Mouse (Mus musculus) hindbrain, embryonic 15.5 days (tissue): Measurements from ENCODE around the gene Slc38a1. TPM values are rescaled to one million over a fixed set of nuclear protein-coding genes. Genes with fewer than 3 reads are reported as not detected.

Experiments
- ATAC-seq: fragments of 200-750 bp; cut with Nextera tagmentation; 2 replicates; pipeline ENCODE4 v1.8.0; 2017; ENCODE audit warnings: low read depth, moderate number of reproducible peaks, moderate TSS enrichment; ENCODE audit not compliant: low FRiP score
- H3K27ac ChIP-seq: fragments of 300-500 bp; sonication (generic); replicated peaks from 2 replicates; pipeline ENCODE4 v1.5.1; 2015; ENCODE audit warnings: mild to moderate bottlenecking, inconsistent platforms
- H3K27me3 ChIP-seq: fragments of 300-500 bp; sonication (generic); 2 replicates; pipeline ENCODE4 v1.6.1; 2015; ENCODE audit warnings: control low read depth, inconsistent platforms
- H3K36me3 ChIP-seq: fragments of 300-500 bp; sonication (generic); 2 replicates; pipeline ENCODE4 v1.6.1; 2015; ENCODE audit warnings: control low read depth, inconsistent platforms
- H3K4me1 ChIP-seq: fragments of 300-500 bp; sonication (generic); replicated peaks from 2 replicates; pipeline ENCODE4 v1.6.1; 2015; ENCODE audit warnings: control low read depth, inconsistent platforms
- H3K4me2 ChIP-seq: fragments of 300-500 bp; sonication (generic); 2 replicates; pipeline ENCODE4 v1.6.1; 2015; ENCODE audit warnings: moderate library complexity, mild to moderate bottlenecking, inconsistent platforms
- H3K4me3 ChIP-seq: fragments of 300-500 bp; sonication (generic); 2 replicates; pipeline ENCODE4 v1.5.1; 2015; ENCODE audit warnings: mild to moderate bottlenecking, inconsistent platforms
- H3K9ac ChIP-seq: fragments of 300-500 bp; sonication (generic); 2 replicates; pipeline ENCODE4 v1.6.1; 2015; ENCODE audit warnings: inconsistent platforms
- H3K9me3 ChIP-seq: fragments of 300-500 bp; sonication (generic); 2 replicates; pipeline ENCODE4 v1.6.1; 2016; ENCODE audit warnings: control low read depth, inconsistent platforms
- WGBS: fragments of 180-500 bp; shearing (Covaris S2); methylation state at CpG from one replicate; pipeline ENCODE4 v1.1.7; 2015; 5-methylcytosine and 5-hydroxymethylcytosine counted together
- polyA plus RNA-seq: library from polyadenylated mRNA; unstranded; fragments of >200 nt; fragmentation: Nextera tagmentation; extraction: Ambion mirVana; gene quantifications from 2 replicates; pipeline ENCODE4 v1.2.1, GENCODE M21; 2015

Gene Slc38a1
- polyA plus RNA-seq, 1 experiment from 2014 or later = 134 TPM

DNA sequence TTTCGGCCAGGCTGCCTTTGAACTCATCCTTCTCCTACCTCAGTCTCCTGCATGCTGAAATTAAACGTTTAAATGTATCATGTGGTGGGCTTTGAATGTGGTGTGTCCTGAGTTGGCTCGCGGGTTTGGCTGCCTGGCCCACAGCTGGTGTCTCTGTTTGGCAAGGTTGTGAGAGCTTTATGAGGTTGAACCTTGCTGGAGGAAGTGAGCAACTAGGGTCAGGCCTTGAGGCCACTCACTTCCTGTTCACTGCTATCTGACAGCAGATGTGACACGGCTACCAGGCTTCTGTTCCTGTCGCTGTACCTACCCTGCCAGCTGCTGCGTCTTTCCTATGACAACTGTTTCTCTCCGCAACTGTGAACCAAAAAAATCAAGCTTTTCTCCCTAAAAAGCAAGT lies 12.0 kb upstream of the Slc38a1 start:
- H3K4me2 ChIP-seq = no peak overlapping the region
- no peaks in the 10 kb centered on the region for H3K9me3 ChIP-seq
- no peak overlapping the region for H3K27ac ChIP-seq
- H3K27me3 ChIP-seq = no peaks in the 10 kb centered on the region
- peaks cover 10% of the 10 kb centered on the region for H3K4me1 ChIP-seq
- no peak for ATAC-seq
- no peaks in the 10 kb centered on the region for H3K36me3 ChIP-seq
- H3K9ac ChIP-seq = no peak overlapping the region
- 78% methylated on average over 8 of the region's 8 CpGs for WGBS
- no peak overlapping the region for H3K4me3 ChIP-seq

DNA sequence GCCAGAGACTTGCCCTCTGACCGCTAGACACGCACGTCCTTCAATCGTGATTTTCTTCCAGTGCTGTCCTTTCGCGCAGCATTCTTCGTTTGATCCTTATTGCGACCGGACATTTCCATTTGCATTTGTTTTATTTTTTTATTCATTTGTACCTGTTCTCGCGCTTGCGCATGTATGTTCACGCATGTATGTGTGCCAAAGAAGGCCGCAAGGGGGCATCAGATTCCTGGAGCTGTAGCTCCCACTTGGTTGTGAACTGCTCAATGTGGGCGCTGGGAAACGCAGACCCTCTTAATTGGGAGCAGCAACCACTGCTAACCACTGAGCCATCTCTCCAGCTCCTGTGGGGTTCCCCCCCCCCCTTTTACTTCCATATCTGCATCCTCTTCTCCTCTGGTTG lies 10.3 kb upstream of the Slc38a1 start:
- no peak for ATAC-seq
- Histone ChIP-seq H3K4me1 (peaks cover 10% of the 10 kb centered on the region), H3K4me2 (no peak overlapping the region), H3K27ac (no peak overlapping the region), H3K36me3 (no peaks in the 10 kb centered on the region), H3K9ac (no peak overlapping the region), H3K27me3 (no peaks in the 10 kb centered on the region), H3K9me3 (no peaks in the 10 kb centered on the region), H3K4me3 (no peak overlapping the region)
- 90% methylated on average over 16 of the region's 16 CpGs for WGBS

DNA sequence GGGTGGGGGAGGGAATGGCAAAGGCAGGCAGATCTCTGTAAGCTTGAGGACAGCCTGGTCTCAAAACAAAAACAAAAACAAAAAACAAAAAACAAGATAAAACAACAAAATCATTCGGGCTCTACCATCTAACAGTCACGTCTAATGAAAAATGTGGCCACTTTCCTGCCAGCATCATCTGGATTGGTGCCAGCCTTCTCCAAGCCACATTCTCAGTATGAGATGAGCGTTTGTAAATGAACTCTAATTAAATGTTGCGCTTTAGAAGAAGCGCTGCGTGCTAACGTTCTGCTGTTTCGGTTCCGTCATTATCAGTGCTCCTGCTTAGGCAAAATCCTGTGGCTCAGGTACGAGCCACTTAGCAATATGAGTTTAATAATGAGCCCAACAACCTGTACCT lies 9.8 kb upstream of the Slc38a1 start:
- no peak overlapping the region for H3K27ac ChIP-seq
- H3K4me1 ChIP-seq = peaks cover 10% of the 10 kb centered on the region
- no peaks in the 10 kb centered on the region for H3K9me3 ChIP-seq
- H3K27me3 ChIP-seq = no peaks in the 10 kb centered on the region
- H3K36me3 ChIP-seq = no peaks in the 10 kb centered on the region
- WGBS = 31% methylated on average over 10 of the region's 10 CpGs
- 0 out of 2 replicates have a peak overlapping the region, but pooled peaks have one; percentile 29 for H3K4me2 ChIP-seq
- H3K9ac ChIP-seq = no peak overlapping the region
- H3K4me3 ChIP-seq = no peak overlapping the region
- no peak for ATAC-seq

DNA sequence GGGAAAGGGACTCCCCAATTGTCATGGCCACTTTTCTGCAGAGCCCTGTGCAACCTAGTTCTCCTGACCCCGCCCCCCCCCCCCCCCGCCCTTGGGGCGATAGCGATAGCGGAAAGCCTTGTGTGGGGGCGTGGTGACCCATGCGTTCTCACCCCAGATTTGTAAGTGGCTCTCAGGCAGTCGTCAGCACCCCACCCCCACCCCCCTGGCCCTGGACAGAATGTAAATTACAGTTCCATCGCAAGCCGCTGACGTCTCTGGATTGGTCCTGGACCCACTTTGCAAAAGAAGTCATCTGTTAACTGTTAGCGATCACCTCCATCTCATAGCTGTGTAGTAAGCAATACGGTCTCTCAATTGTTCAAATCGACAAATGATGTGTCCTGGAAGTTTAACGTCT lies 4.7 kb upstream of the Slc38a1 start:
- Histone ChIP-seq H3K4me2 (peak overlapping the region; percentile 15; the same call in 1 of the 2 replicates), H3K4me3 (no peak overlapping the region), H3K27ac (no peak overlapping the region), H3K27me3 (no peaks in the 10 kb centered on the region), H3K9ac (no peak overlapping the region), H3K4me1 (peaks cover 6% of the 10 kb centered on the region), H3K9me3 (no peaks in the 10 kb centered on the region), H3K36me3 (no peaks in the 10 kb centered on the region)
- no peak for ATAC-seq
- WGBS = 29% methylated on average over 15 of the region's 15 CpGs

DNA sequence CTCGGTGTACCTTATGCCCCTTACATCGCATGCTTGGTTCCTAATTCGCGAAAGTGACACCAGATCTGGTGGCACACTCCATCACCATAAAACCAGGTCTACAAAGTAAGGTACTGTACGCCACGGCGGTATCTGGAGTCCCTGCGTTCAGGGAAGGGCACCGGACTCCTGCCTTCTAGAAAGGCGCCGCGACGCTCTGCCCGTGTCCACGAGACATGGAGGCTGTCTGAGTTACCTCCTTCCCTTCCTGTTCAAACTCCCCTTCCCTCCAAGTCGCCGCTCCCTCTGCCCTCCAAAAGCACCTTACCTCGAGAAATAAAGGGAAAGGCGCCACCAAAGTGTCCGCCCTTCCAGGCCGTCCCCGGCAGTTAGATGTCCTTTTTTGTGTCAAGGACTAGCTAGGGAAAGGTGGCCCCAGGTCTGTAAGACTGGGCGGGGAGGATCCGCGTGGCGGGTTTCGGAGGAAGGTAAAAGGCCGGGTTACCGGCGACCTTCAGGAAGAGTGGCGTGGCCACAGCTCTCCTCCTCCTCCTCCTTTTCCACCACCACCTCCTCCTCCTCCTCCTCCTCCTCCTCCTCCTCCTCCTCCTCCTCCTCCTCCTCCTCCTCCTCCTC lies 785 bp downstream of the Slc38a1 start:
- no peaks in the 10 kb centered on the region for H3K36me3 ChIP-seq
- peak overlapping the region; percentile 100 for H3K9ac ChIP-seq
- H3K4me2 ChIP-seq = peak overlapping the region; percentile 88
- ATAC-seq = peak; percentile 3; the same call in 1 of the 2 replicates
- peak overlapping the region; percentile 95 for H3K4me3 ChIP-seq
- H3K27ac ChIP-seq = peak overlapping the region; percentile 100
- WGBS = under 1% methylated on average over 31 of the region's 31 CpGs
- H3K4me1 ChIP-seq = peaks cover 33% of the 10 kb centered on the region
- H3K27me3 ChIP-seq = no peaks in the 10 kb centered on the region
- H3K9me3 ChIP-seq = no peaks in the 10 kb centered on the region

DNA sequence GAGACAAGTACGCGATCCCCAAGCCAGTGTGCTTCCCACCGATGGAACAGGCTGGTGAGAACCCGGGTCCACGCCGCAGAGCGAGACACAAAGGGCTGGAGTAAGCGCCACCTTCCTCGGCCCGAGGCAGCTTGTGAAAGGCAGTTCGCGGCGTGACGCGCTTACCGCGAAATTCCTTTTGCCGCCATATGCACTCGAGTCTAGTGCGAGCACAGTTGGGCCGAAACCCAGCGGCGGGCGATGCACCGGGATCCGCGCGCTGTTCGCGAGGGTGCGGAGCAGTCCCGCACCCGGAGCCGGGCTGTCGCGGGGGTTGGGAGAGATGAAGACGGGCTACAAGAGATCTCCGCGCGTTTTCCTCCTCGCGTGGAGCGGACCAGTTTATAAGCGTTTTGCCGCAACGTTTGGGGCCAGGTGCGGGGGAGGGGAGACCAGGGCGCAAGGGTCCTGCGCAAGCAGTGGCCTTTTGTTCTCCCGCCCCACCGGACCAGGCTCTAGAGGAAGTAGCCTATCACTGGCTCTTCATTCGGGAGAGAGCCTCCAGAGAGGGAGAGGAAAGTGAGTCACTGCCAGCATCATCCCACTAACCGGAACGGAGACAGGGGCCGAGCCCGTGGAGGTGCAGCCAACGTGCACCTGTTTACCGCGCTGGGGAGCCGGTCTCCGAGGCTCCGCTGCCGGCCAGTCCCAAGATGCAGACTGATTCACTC lies 1.4 kb downstream of the Slc38a1 start:
- H3K27me3 ChIP-seq = no peaks in the 10 kb centered on the region

DNA sequence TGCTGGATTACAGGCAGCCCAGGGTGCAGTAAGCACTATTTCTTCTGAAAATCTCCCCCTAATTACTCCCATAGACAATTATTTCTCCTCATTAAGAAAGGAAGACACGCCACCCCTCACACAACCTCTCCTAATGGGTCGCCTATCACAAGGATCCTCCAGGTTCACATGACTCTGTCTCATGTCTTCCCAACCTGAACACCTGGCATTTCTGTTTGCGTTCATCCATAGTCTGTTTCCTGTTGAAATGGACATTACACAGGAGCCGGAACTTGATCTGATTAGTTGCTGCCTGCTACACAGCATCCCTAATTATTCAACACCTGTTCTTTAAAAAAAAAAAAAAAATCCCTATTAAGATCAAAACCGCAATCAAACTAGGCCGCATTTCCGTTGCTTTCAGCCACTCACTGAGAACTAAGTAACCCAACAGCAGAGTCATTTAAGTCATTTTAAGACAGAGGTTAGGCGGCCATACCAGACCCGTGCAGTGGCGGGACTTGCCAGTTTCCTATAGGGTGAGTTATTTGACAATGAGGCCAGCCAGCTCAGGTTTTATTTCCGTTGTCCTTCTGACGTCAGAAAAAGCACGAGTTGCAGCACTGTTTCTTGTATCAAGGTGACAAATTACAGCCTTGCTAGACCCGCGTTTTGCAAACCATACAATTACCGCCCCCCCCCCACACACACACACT lies 2.3 kb downstream of the Slc38a1 start:
- WGBS = 3% methylated on average over 16 of the region's 16 CpGs
- ATAC-seq = no peak

More for the DNA sequence above, 1.4 kb downstream of the Slc38a1 start:
- under 1% methylated on average over 63 of the region's 63 CpGs for WGBS
- ATAC-seq = peak; percentile 63
- Histone ChIP-seq H3K4me2 (peak overlapping the region; percentile 88), H3K4me3 (peak overlapping the region; percentile 95), H3K36me3 (no peaks in the 10 kb centered on the region), H3K4me1 (peaks cover 33% of the 10 kb centered on the region), H3K9ac (peak overlapping the region; percentile 100), H3K27ac (peak overlapping the region; percentile 100), H3K9me3 (no peaks in the 10 kb centered on the region)

DNA sequence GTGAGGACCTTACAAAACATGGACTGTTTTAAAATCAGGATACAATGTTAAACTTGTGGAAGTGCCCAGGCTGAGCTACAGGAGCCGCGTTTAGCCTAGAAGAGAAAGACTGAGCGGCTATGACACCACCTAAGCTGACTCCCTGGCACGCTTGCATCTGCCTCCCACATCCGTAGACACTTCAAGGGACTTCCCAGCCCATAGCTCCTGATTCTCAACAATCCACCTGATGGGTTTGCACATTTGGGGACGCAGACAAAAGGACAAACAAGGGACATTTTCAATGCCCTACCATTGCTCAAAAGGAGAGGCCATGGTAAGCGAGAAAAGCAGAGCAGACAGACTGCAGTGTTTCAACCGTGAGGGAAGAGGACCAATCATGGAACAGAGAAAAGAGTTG lies 3.1 kb downstream of the Slc38a1 start:
- H3K27ac ChIP-seq = peak overlapping the region; percentile 55; the same call in 1 of the 2 replicates
- 47% methylated on average over 8 of the region's 8 CpGs for WGBS

More for the DNA sequence above, 2.3 kb downstream of the Slc38a1 start:
- Histone ChIP-seq H3K27me3 (no peaks in the 10 kb centered on the region), H3K4me2 (peak overlapping the region; percentile 88), H3K36me3 (peaks cover 5% of the 10 kb centered on the region; the same call in 1 of the 2 replicates), H3K9ac (peak overlapping the region; percentile 100), H3K9me3 (no peaks in the 10 kb centered on the region), H3K4me1 (peaks cover 33% of the 10 kb centered on the region), H3K4me3 (peak overlapping the region; percentile 95), H3K27ac (peak overlapping the region; percentile 100)

DNA sequence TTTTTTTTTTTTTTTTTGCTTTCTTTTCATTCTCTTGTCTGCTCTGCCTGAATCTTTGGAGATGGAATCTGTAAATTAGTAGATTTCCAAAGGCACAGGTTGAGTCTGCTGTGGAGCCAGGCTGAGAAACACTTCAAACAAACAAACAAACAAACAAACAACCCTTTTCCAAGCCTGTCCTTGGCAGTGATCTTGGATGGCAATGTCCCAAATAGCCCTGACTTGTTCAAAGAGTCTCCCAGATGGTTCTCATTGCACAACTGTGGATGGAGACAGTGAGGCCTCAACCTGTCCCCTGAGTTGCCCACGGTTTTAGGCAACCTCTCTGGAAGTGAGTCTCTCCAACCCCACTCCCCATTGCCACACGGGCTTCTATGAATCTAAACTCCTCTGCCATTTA lies 4.1 kb downstream of the Slc38a1 start:
- ATAC-seq = no peak
- H3K4me3 ChIP-seq = peak overlapping the region; percentile 95
- H3K9me3 ChIP-seq = no peaks in the 10 kb centered on the region
- WGBS = 58% methylated on average over 2 of the region's 2 CpGs
- no peak overlapping the region for H3K9ac ChIP-seq
- H3K4me1 ChIP-seq = peaks cover 31% of the 10 kb centered on the region
- H3K27ac ChIP-seq = no peak overlapping the region
- H3K36me3 ChIP-seq = peaks cover 9% of the 10 kb centered on the region; the same call in 1 of the 2 replicates
- no peaks in the 10 kb centered on the region for H3K27me3 ChIP-seq
- H3K4me2 ChIP-seq = peak overlapping the region; percentile 88

More for the DNA sequence above, 3.1 kb downstream of the Slc38a1 start:
- ATAC-seq = no peak
- no peaks in the 10 kb centered on the region for H3K9me3 ChIP-seq
- H3K4me3 ChIP-seq = peak overlapping the region; percentile 95
- peak overlapping the region; percentile 100 for H3K9ac ChIP-seq
- peak overlapping the region; percentile 88 for H3K4me2 ChIP-seq
- peaks cover 6% of the 10 kb centered on the region; the same call in 1 of the 2 replicates for H3K36me3 ChIP-seq
- H3K27me3 ChIP-seq = no peaks in the 10 kb centered on the region
- H3K4me1 ChIP-seq = peaks cover 33% of the 10 kb centered on the region

DNA sequence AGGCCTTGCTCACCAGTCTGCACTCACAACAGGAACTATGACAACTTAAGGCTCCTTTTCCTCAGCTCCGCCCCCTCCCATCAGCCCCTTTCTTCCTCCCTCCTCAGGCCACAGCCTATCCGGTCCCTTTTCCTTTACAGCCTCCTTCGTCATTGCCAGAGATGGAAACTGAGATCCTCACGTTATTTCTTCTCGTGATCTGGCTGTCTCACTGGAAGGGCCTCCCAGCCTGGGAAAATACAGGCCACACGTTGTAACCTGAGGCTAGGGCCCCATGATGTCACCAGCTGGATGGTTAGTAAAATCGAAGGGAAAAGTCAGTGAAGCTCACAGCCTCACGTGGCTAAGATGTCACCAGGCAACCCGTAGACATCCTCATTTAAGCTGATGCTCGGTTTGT lies 4.5 kb downstream of the Slc38a1 start:
- H3K9ac ChIP-seq = no peak overlapping the region
- peaks cover 9% of the 10 kb centered on the region; the same call in 1 of the 2 replicates for H3K36me3 ChIP-seq
- H3K4me1 ChIP-seq = peaks cover 28% of the 10 kb centered on the region
- WGBS = 64% methylated on average over 10 of the region's 10 CpGs
- H3K27ac ChIP-seq = 0 out of 2 replicates have a peak overlapping the region, but pooled peaks have one; percentile 10
- H3K4me2 ChIP-seq = peak overlapping the region; percentile 88
- ATAC-seq = no peak
- no peaks in the 10 kb centered on the region for H3K9me3 ChIP-seq
- no peak overlapping the region for H3K4me3 ChIP-seq
- no peaks in the 10 kb centered on the region for H3K27me3 ChIP-seq

DNA sequence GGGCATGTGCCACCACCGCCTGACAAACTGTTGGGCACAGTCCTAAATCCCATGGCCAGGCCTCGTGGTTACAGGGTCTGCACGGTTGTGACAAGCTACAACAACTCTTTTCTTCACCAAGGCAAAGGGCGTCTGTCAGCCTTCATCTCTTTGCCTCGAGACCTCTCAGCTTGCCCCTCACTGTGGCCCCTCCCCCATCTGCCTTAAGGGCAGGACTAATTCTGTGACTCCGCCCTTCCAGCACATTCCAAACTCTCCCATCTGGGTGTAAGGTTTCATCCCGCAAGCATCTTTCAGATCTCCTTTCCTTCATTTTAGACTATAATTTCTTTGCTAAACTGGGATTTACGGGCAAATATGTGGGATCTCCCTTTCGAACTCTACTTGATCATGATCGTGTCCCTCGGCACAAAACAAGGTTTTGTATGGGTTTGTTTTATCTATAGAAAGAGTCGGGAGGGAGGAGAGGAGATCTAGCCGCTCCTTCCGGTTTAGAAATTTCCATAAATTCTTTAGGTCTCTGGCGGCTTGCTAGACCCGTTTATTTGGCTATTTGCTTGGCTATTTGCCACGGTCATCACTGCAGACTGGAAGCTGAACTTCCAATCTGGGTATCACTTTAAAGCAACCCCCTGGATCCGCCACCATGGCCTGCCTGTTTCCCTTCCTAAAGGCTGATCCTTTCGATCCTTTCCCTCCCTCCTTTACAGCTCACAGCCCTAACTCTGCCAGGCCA lies 7.9 kb downstream of the Slc38a1 start:
- Histone ChIP-seq H3K36me3 (peaks cover 9% of the 10 kb centered on the region; the same call in 1 of the 2 replicates), H3K9ac (no peak overlapping the region), H3K27ac (no peak overlapping the region), H3K27me3 (no peaks in the 10 kb centered on the region), H3K4me2 (no peak overlapping the region), H3K9me3 (no peaks in the 10 kb centered on the region), H3K4me1 (peaks cover 27% of the 10 kb centered on the region), H3K4me3 (no peak overlapping the region)
- no peak for ATAC-seq
- 89% methylated on average over 19 of the region's 19 CpGs for WGBS
